Mouse (Mus musculus): Measurements from ENCODE around the gene Micall2. TPM values are rescaled to one million over a fixed set of nuclear protein-coding genes. Genes with fewer than 3 reads are reported as not detected.

Micall2 gene
- total and polyA plus RNA-seq, 3 experiments: 5.4 to 17.6 TPM; not detected in 1

- no peaks in the 10 kb centered on the region for H3K79me2 ChIP-seq (ENCODE audit: control insufficient read depth, insufficient read depth, low read length, poor library complexity)
- no peak overlapping the region for H3K9ac ChIP-seq (ENCODE audit: control insufficient read depth, low read depth, low read length, poor library complexity, severe bottlenecking)
- TF ChIP-seq CTCF (IDR thresholded peaks at IDR 0.05 in 2 of 3, conservative IDR thresholded peaks at IDR 0.05 in 1 of 3; ENCODE audit: control insufficient read depth in 1 of 3, insufficient read depth in 1 of 3, low read depth in 2 of 3, low read length in 3 of 3, poor library complexity in 1 of 3, severe bottlenecking in 1 of 3) (no peak), NELFE (IDR thresholded peaks at IDR 0.05; ENCODE audit: low read depth, low read length) (no peak)
- H3K4me3 ChIP-seq (ENCODE audit: control insufficient read depth in 1 of 2, insufficient read depth in 1 of 2, low read depth in 2 of 2, low read length in 2 of 2): no peak overlapping the region
- H3K27ac ChIP-seq (ENCODE audit: control insufficient read depth, low read depth, low read length): no peak overlapping the region
- H3K36me3 ChIP-seq (ENCODE audit: control insufficient read depth in 1 of 2, insufficient read depth in 2 of 2, low read length in 2 of 2): peaks cover 0 to 8% of the 10 kb centered on the region in 2 experiments; a peak in 2 of 4 replicates
- H3K4me1 ChIP-seq (ENCODE audit: control insufficient read depth in 1 of 2, insufficient read depth in 2 of 2, low read length in 2 of 2): peaks cover 4 to 21% of the 10 kb centered on the region in 2 experiments; a peak in 3 of 4 replicates
- DNase-seq (ENCODE audit: low read depth, low spot score): no peak
- no peaks in the 10 kb centered on the region for H3K27me3 ChIP-seq (ENCODE audit: control insufficient read depth in 1 of 2, insufficient read depth in 2 of 2, low read length in 2 of 2)
- H3K9me3 ChIP-seq (replicated peaks; ENCODE audit: insufficient read depth, low read length): no peaks in the 10 kb centered on the region
Measured at GRCm38 (mm10) chr5:139706496-139706895, 29.6 kb downstream of the Micall2 start.

DNA sequence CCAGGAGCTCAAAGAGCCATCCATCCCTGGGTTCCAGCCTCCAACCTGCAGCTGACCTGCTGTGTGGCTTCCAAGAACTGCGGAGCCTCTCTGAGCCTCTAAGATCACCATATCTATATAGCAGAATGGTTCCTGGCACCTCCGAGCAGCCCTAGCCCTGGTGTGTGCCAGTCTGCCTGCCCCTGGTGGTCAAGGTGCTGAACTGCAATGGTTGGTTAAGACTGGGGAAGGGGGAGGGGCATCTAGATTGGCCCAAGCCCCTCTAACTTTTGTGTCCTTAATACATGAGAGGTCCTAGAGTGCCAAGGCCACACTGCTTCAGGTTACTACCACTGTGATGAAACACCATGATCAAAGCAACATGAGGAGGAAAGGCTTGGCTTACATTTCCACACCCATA, 33.2 kb downstream of the Micall2 start:
- no peaks in the 10 kb centered on the region for H3K79me2 ChIP-seq (ENCODE audit: control insufficient read depth, insufficient read depth, low read length, poor library complexity)
- peaks cover 0 to 8% of the 10 kb centered on the region in 2 experiments; a peak in 2 of 4 replicates for H3K36me3 ChIP-seq (ENCODE audit: control insufficient read depth in 1 of 2, insufficient read depth in 2 of 2, low read length in 2 of 2)
- H3K4me1 ChIP-seq (ENCODE audit: control insufficient read depth in 1 of 2, insufficient read depth in 2 of 2, low read length in 2 of 2): peaks cover 4 to 21% of the 10 kb centered on the region in 2 experiments; a peak in 3 of 4 replicates
- H3K4me3 ChIP-seq (ENCODE audit: control insufficient read depth in 1 of 2, insufficient read depth in 1 of 2, low read depth in 2 of 2, low read length in 2 of 2): peak overlapping the region; percentile 1 to 23
- H3K9me3 ChIP-seq (replicated peaks; ENCODE audit: insufficient read depth, low read length): no peaks in the 10 kb centered on the region
- H3K9ac ChIP-seq (ENCODE audit: control insufficient read depth, low read depth, low read length, poor library complexity, severe bottlenecking): peak overlapping the region; percentile 53
- peak; percentile 82 for DNase-seq (ENCODE audit: low read depth, low spot score)
- no peaks in the 10 kb centered on the region for H3K27me3 ChIP-seq (ENCODE audit: control insufficient read depth in 1 of 2, insufficient read depth in 2 of 2, low read length in 2 of 2)
- peak overlapping the region; percentile 66 for H3K27ac ChIP-seq (ENCODE audit: control insufficient read depth, low read depth, low read length)
- TF ChIP-seq ZMIZ1 (IDR thresholded peaks at IDR 0.05; ENCODE audit: low read depth, low read length) (no peak), USF2 (IDR thresholded peaks at IDR 0.05; ENCODE audit: borderline replicate concordance in 1 of 2, insufficient read depth in 1 of 2, low read depth in 1 of 2, low read length in 2 of 2) (no peak), CTCF (IDR thresholded peaks at IDR 0.05 in 2 of 3, conservative IDR thresholded peaks at IDR 0.05 in 1 of 3; ENCODE audit: control insufficient read depth in 1 of 3, insufficient read depth in 1 of 3, low read depth in 2 of 3, low read length in 3 of 3, poor library complexity in 1 of 3, severe bottlenecking in 1 of 3) (peak; percentile 69 to 83 (median 75)), MAZ (IDR thresholded peaks at IDR 0.05; ENCODE audit: low read depth, low read length) (0 out of 2 replicates have a peak, but pooled peaks have one; percentile 19), USF1 (IDR thresholded peaks at IDR 0.05; ENCODE audit: low read depth, low read length) (no peak), POLR2AphosphoS5 (IDR thresholded peaks at IDR 0.05; ENCODE audit: borderline replicate concordance, low read depth, low read length) (no peak), POLR2A (IDR thresholded peaks at IDR 0.05; ENCODE audit: control insufficient read depth in 1 of 2, insufficient read depth in 1 of 2, low read depth in 1 of 2, low read length in 2 of 2, poor library complexity in 1 of 2) (0 out of 4 replicates have a peak, but pooled peaks of 1 of the 2 experiments have one; percentile 5), RCOR1 (IDR thresholded peaks at IDR 0.05; ENCODE audit: low read depth, low read length) (no peak), HCFC1 (IDR thresholded peaks at IDR 0.05; ENCODE audit: low read depth, low read length) (no peak), EP300 (IDR thresholded peaks at IDR 0.05; ENCODE audit: low read depth in 1 of 2, low read length in 2 of 2) (peak in 1 of 2 experiments; percentile 13; a peak in 1 of 4 replicates), TCF12 (IDR thresholded peaks at IDR 0.05; ENCODE audit: low read depth, low read length) (0 out of 2 replicates have a peak, but pooled peaks have one; percentile 5), JUND (IDR thresholded peaks at IDR 0.05; ENCODE audit: low read depth, low read length) (no peak), MYC (IDR thresholded peaks at IDR 0.05; ENCODE audit: low read depth, low read length) (0 out of 2 replicates have a peak, but pooled peaks have one; percentile 22), ELF1 (IDR thresholded peaks at IDR 0.05; ENCODE audit: low read depth, low read length) (no peak), GATA1 (IDR thresholded peaks at IDR 0.05; ENCODE audit: low read depth, low read length) (no peak), BHLHE40 (IDR thresholded peaks at IDR 0.05; ENCODE audit: borderline replicate concordance, low read depth, low read length) (peak; percentile 58), CHD2 (IDR thresholded peaks at IDR 0.05; ENCODE audit: low read length) (peak; percentile 40), TBP (IDR thresholded peaks at IDR 0.05; ENCODE audit: low read depth, low read length) (no peak), RAD21 (IDR thresholded peaks at IDR 0.05; ENCODE audit: low read depth, low read length) (peak; percentile 8), MEF2A (IDR thresholded peaks at IDR 0.05; ENCODE audit: extremely low read depth, insufficient replicate concordance, low read depth, low read length, poor library complexity, severe bottlenecking) (no peak), KAT2A (conservative IDR thresholded peaks at IDR 0.05; ENCODE audit: low read depth, low read length) (no peak), ZNF384 (IDR thresholded peaks at IDR 0.05; ENCODE audit: low read depth, low read length) (no peak), NELFE (IDR thresholded peaks at IDR 0.05; ENCODE audit: low read depth, low read length) (no peak), ZC3H11A (IDR thresholded peaks at IDR 0.05; ENCODE audit: low read depth, low read length) (no peak), TAL1 (IDR thresholded peaks at IDR 0.05; ENCODE audit: low read length) (no peak), E2F4 (IDR thresholded peaks at IDR 0.05; ENCODE audit: borderline replicate concordance, low read depth, low read length) (no peak), MYB (IDR thresholded peaks at IDR 0.05; ENCODE audit: low read depth, low read length) (no peak), GABPA (IDR thresholded peaks at IDR 0.05; ENCODE audit: low read depth, low read length) (no peak), POLR2AphosphoS2 (IDR thresholded peaks at IDR 0.05; ENCODE audit: low read length) (no peak), SIN3A (IDR thresholded peaks at IDR 0.05; ENCODE audit: low read length) (0 out of 2 replicates have a peak, but pooled peaks have one; percentile 18), SMC3 (IDR thresholded peaks at IDR 0.05; ENCODE audit: low read depth, low read length) (peak; percentile 32; the same call in 1 of the 2 replicates)

Measured in MEL (cell line).